Mouse (Mus musculus) G1E (cell line): ENCODE results near the gene Tbc1d21.

Source experiments
- CTCF ChIP-seq: IDR thresholded peaks from 2 replicates; pipeline ENCODE4 v1.5.1; 2012; ENCODE audit warnings: low read depth, low read length, inconsistent platforms, mixed read lengths
- GATA1 ChIP-seq: IDR thresholded peaks from 2 replicates; pipeline ENCODE4 v1.6.1; 2012; ENCODE audit warnings: borderline replicate concordance, low read length, inconsistent platforms, mixed read lengths
- GATA2 ChIP-seq: IDR thresholded peaks from 2 replicates; pipeline ENCODE4 v1.6.1; 2012; ENCODE audit warnings: low read depth, low read length, inconsistent platforms, borderline replicate concordance
- POLR2AphosphoS5 ChIP-seq: IDR thresholded peaks from 2 replicates; pipeline ENCODE4 v1.6.1; 2012; ENCODE audit warnings: low read depth, low read length, inconsistent platforms; ENCODE audit not compliant: insufficient replicate concordance
- TAL1 ChIP-seq: conservative IDR thresholded peaks from 2 replicates; pipeline ENCODE4 v1.6.1; 2012; ENCODE audit warnings: low read depth, low read length, inconsistent platforms, mixed read lengths

DNA sequence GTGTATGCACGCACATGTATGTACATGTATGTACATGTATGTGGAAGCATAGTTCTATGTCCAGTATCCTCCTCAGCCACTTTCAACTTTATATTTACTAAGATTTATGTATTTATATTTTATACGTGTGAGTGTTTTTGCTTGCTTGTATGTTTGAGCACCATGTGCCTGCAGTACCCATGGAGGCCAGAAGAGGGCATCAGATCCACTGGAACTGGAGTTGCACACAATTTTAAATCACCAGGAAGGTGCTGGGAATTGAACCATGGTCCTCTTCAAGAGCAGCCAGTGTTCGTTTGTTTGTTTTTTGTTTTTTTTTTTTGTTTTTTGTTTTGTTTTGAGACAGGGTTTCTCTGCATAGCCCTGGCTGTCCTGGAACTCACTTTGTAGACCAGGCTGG lies 48.6 kb downstream of the Tbc1d21 start:
- no peak for TF ChIP-seq CTCF
- TF ChIP-seq POLR2AphosphoS5: no peak
- TF ChIP-seq TAL1: no peak
- TF ChIP-seq GATA1: no peak
- TF ChIP-seq GATA2: no peak
